Mouse (Mus musculus): ENCODE data around the gene Nsun3.
"Not testable (repeated sequence)": the region's sequence is repeated elsewhere in the genome, so short reads cannot be mapped to it uniquely, and the experiment has no call there.

Nsun3 gene

GRCm38 (mm10) chr16:62753079-62753478 lies 33.5 kb downstream of the Nsun3 start:
- no peak for DNase-seq (ENCODE audit: low spot score)

- DNase-seq (ENCODE audit: low spot score) = peak; percentile 7
Observed at GRCm38 (mm10) chr16:62745875-62746274, 40.7 kb downstream of the Nsun3 start.

GRCm38 (mm10) chr16:62734359-62734758 lies 52.3 kb downstream of the Nsun3 start:
- no peak for DNase-seq (ENCODE audit: low spot score)

- DNase-seq (ENCODE audit: low spot score) = peak; percentile 18
Observed at GRCm38 (mm10) chr16:62730291-62730690, 56.3 kb downstream of the Nsun3 start.

- DNase-seq (ENCODE audit: low spot score) = no peak
Observed at GRCm38 (mm10) chr16:62729846-62730245, 56.8 kb downstream of the Nsun3 start.

GRCm38 (mm10) chr16:62718255-62718654 lies 68.4 kb downstream of the Nsun3 start:
- DNase-seq (ENCODE audit: low spot score) = not testable (repeated sequence)

- no peak for DNase-seq (ENCODE audit: low spot score)
Observed at GRCm38 (mm10) chr16:62690436-62690835, 96.2 kb downstream of the Nsun3 start.

- no peak for DNase-seq (ENCODE audit: low spot score)
Observed at GRCm38 (mm10) chr16:62686073-62686472, 100.5 kb downstream of the Nsun3 start.

GRCm38 (mm10) chr16:62685494-62685893 lies 101.1 kb downstream of the Nsun3 start:
- no peak for DNase-seq (ENCODE audit: low spot score)
